Comparison of ENCODE assay signal across 7 mouse cellular contexts in the genomic region with DNA sequence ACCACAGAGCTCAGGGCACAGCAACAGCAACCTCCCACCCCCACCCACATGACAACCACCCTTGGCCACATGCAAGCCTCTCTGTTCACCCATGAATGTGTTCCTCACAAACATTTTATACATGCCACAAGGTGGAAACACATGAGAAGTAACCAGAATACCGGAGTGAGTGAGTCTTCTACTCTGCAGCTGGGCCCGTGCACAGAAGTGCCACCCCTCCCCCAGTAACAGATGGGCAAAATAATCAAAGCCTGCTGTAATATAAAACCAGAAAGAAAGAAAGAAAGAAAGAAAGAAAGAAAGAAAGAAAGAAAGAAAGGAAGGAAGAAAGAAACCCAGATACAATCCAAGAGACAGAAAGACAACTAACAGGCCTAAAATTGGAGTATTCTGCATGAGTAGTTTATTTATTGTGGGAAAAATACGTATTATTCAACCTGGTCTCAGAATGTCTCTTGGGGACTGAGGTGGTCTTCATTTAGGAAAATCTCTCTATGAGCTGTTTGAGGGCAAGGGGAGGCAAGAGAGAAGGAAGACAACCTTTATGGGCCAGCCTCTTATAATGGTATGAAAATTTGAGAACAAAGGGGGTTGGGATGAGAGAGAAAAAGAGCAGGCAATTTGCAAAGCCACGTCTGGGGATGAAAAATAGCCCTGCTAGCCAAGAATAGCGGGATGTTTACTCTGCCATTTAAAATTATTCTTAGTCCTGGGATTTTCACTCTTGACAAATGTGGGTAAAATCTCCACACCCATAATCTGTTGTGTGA.
DNase-seq lines count a peak whose midpoint lies in the region; ATAC-seq and TF ChIP-seq lines count a peak whose summit lies in the region.

No protein-coding gene starts in this region.

- ATAC-seq in forebrain, embryonic 15.5 days (replicated peaks) = peak; percentile 60
- ATAC-seq in limb, embryonic 14.5 days (ENCODE audit: low FRiP score, low read depth) = no peak

- WGBS in forebrain, embryonic 15.5 days = 6% methylated on average over 5 of the region's 5 CpGs
- 21% methylated on average over 5 of the region's 5 CpGs for WGBS in limb, embryonic 14.5 days

- DNase-seq in embryo, embryonic 11 days = peak; percentile 75
- no peak for DNase-seq in limb, embryonic 14.5 days (ENCODE audit: low spot score)
- DNase-seq in thymus, postnatal 0 days (ENCODE audit: low spot score) = peak; percentile 56
- no peak for DNase-seq in right cerebral cortex, postnatal 10 days (ENCODE audit: low spot score in 2 of 2)
- DNase-seq in adipocyte (ENCODE audit: low spot score) = no peak
- no peak for DNase-seq in lung, postnatal 36 days

- no peak for TF ChIP-seq POLR2A in limb, embryonic 14.5 days (IDR thresholded peaks at IDR 0.05; ENCODE audit: borderline replicate concordance, extremely low read depth, insufficient read depth, insufficient read length)

- H3K27ac ChIP-seq in forebrain, embryonic 15.5 days (replicated peaks) = peak overlapping the region; percentile 95
- H3K27ac ChIP-seq in limb, embryonic 14.5 days (replicated peaks; ENCODE audit: low read depth, low read length) = 0 out of 2 replicates have a peak overlapping the region, but pooled peaks have one; percentile 28

- peaks cover 65% of the 10 kb centered on the region for H3K4me1 ChIP-seq in forebrain, embryonic 15.5 days
- peaks cover 30% of the 10 kb centered on the region; the same call in 1 of the 2 replicates for H3K4me1 ChIP-seq in limb, embryonic 14.5 days (ENCODE audit: control insufficient read depth, insufficient read depth, low read length)

- H3K9ac ChIP-seq in forebrain, embryonic 15.5 days (replicated peaks) = peak overlapping the region; percentile 20
- no peak overlapping the region for H3K9ac ChIP-seq in limb, embryonic 14.5 days (ENCODE audit: low read depth, low read length, severe bottlenecking)

- H3K4me2 ChIP-seq in forebrain, embryonic 15.5 days (replicated peaks) = peak overlapping the region; percentile 5
- no peak overlapping the region for H3K4me2 ChIP-seq in limb, embryonic 14.5 days (replicated peaks; ENCODE audit: low read depth, low read length, severe bottlenecking)

- no peaks in the 10 kb centered on the region for H3K36me3 ChIP-seq in forebrain, embryonic 15.5 days
- no peaks in the 10 kb centered on the region for H3K36me3 ChIP-seq in limb, embryonic 14.5 days (ENCODE audit: control insufficient read depth, insufficient read depth, low read length)

- H3K9me3 ChIP-seq in forebrain, embryonic 15.5 days = no peaks in the 10 kb centered on the region
- H3K9me3 ChIP-seq in limb, embryonic 14.5 days (ENCODE audit: control insufficient read depth, low read length) = no peaks in the 10 kb centered on the region

- no peak overlapping the region for H3K4me3 ChIP-seq in forebrain, embryonic 15.5 days
- no peak overlapping the region for H3K4me3 ChIP-seq in limb, embryonic 14.5 days (replicated peaks; ENCODE audit: low read length)

- H3K27me3 ChIP-seq in forebrain, embryonic 15.5 days = no peaks in the 10 kb centered on the region
- H3K27me3 ChIP-seq in limb, embryonic 14.5 days (ENCODE audit: control insufficient read depth, insufficient read depth, low read length) = no peaks in the 10 kb centered on the region

Comparison
In these comparisons a context has a peak if more than half of its experiments do, and no peak if none do; other contexts are left out.
1. DNase-seq: peak in embryo, embryonic 11 days (single experiment) and thymus, postnatal 0 days (single experiment); none in limb, embryonic 14.5 days (single experiment), right cerebral cortex, postnatal 10 days (0 of 2), adipocyte (single experiment) and lung, postnatal 36 days (single experiment).